8 mouse cellular contexts compared by ENCODE assay signal in the genomic region with DNA sequence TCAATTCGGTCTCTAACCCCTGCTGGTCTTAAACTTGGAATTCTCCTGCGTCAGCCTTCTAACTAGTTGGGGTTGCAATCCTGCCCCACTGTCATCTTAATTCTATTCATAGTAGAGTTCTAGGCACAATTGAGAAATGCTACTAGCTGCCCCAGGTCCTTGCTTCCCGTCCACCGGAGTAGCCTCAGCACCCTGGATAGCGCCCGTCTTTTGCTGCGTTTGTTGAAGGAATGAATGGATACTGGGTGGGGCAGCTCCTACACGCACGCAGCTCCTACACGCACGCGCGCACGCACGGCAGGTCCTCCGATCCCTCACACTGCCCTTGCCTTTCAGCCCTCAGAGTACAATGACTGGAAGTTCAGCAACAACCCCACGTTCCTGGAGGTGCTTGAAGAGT. TPM values are rescaled to one million over a fixed set of nuclear protein-coding genes. Genes with fewer than 3 reads are reported as not detected.
A peak's percentile ranks its signal among the peaks of the same experiment; 100 is the strongest.
DNase-seq lines count a peak whose midpoint lies in the region; ATAC-seq and TF ChIP-seq lines count a peak whose summit lies in the region.

No protein-coding gene starts in this region.

- WGBS in forebrain, postnatal 0 days = 9% methylated on average over 17 of the region's 17 CpGs
- 6% methylated on average over 17 of the region's 17 CpGs for WGBS in liver, embryonic 14.5 days (ENCODE audit: insufficient replicate concordance)
- WGBS in stomach, embryonic 16.5 days = 8% methylated on average over 17 of the region's 17 CpGs
- WGBS in cerebellum, adult 2 months = 8% methylated on average over 17 of the region's 17 CpGs

- peaks cover 12% of the 10 kb centered on the region; the same call in 1 of the 2 replicates for H3K4me1 ChIP-seq in megakaryocyte, embryonic 14.5 days
- H3K4me1 ChIP-seq in forebrain, postnatal 0 days (ENCODE audit: insufficient read depth) = no peaks in the 10 kb centered on the region
- no peaks in the 10 kb centered on the region for H3K4me1 ChIP-seq in liver, embryonic 14.5 days (replicated peaks; ENCODE audit: control insufficient read depth in 2 of 2, insufficient read depth in 2 of 2, low read length in 1 of 2)
- H3K4me1 ChIP-seq in stomach, embryonic 16.5 days (ENCODE audit: control insufficient read depth, insufficient read depth, low read length) = no peaks in the 10 kb centered on the region
- no peaks in the 10 kb centered on the region for H3K4me1 ChIP-seq in cerebellum, adult 2 months (ENCODE audit: control insufficient read depth, insufficient read depth, low read length)

- no peak for TF ChIP-seq POLR2A in cerebellum, adult 2 months (IDR thresholded peaks at IDR 0.05; ENCODE audit: borderline replicate concordance, insufficient read depth, low read length)

- no peak for TF ChIP-seq EP300 in liver, embryonic 14.5 days (IDR thresholded peaks at IDR 0.05; ENCODE audit: low read depth)

- TF ChIP-seq CTCF in forebrain, postnatal 0 days (IDR thresholded peaks at IDR 0.05; ENCODE audit: low read depth) = no peak
- no peak for TF ChIP-seq CTCF in liver, embryonic 14.5 days (IDR thresholded peaks at IDR 0.05; ENCODE audit: low read depth)
- no peak for TF ChIP-seq CTCF in cerebellum, adult 2 months (IDR thresholded peaks at IDR 0.05; ENCODE audit: borderline replicate concordance, insufficient read depth, low read depth, low read length)

- no peak for ATAC-seq in megakaryocyte, adult 5-6 weeks (ENCODE audit: poor library complexity, severe bottlenecking)
- ATAC-seq in forebrain, postnatal 0 days = no peak
- no peak for ATAC-seq in liver, embryonic 14.5 days (ENCODE audit: insufficient read depth)
- ATAC-seq in stomach, embryonic 16.5 days (ENCODE audit: insufficient read depth, low FRiP score) = no peak

- H3K27me3 ChIP-seq in megakaryocyte, embryonic 14.5 days (replicated peaks) = peaks cover 89% of the 10 kb centered on the region
- H3K27me3 ChIP-seq in forebrain, postnatal 0 days (ENCODE audit: insufficient read depth, low read length) = peaks cover 7% of the 10 kb centered on the region
- H3K27me3 ChIP-seq in liver, embryonic 14.5 days (ENCODE audit: control insufficient read depth, insufficient read depth, low read length) = peaks cover 8% of the 10 kb centered on the region
- H3K27me3 ChIP-seq in stomach, embryonic 16.5 days (ENCODE audit: control insufficient read depth, insufficient read depth, low read length) = 0 out of 2 replicates have a peak, but pooled peaks cover 5% of the 10 kb centered on the region
- no peaks in the 10 kb centered on the region; the same call in 1 of the 2 replicates for H3K27me3 ChIP-seq in cerebellum, adult 2 months (ENCODE audit: control insufficient read depth, insufficient read depth, low read length)

- no peaks in the 10 kb centered on the region for H3K36me3 ChIP-seq in megakaryocyte, embryonic 14.5 days (replicated peaks; ENCODE audit: low read length)
- H3K36me3 ChIP-seq in forebrain, postnatal 0 days (ENCODE audit: insufficient read depth) = no peaks in the 10 kb centered on the region
- no peaks in the 10 kb centered on the region for H3K36me3 ChIP-seq in liver, embryonic 14.5 days (replicated peaks; ENCODE audit: control insufficient read depth, insufficient read depth, low read depth)
- H3K36me3 ChIP-seq in stomach, embryonic 16.5 days (ENCODE audit: control insufficient read depth, insufficient read depth, low read length) = no peaks in the 10 kb centered on the region

- peak; percentile 86 for DNase-seq in adrenal gland, postnatal 14 days
- peak; percentile 12 for DNase-seq in forebrain, postnatal 0 days
- peak in 2 of 3 experiments; percentile 15 to 22 for DNase-seq in liver, embryonic 14.5 days (ENCODE audit: low read depth in 3 of 3, low spot score in 3 of 3)
- DNase-seq in cerebellum, adult 2 months = no peak
- DNase-seq in cerebellum, postnatal 14 days = no peak

- peak overlapping the region; percentile 77 for H3K4me3 ChIP-seq in megakaryocyte, embryonic 14.5 days (replicated peaks)
- peak overlapping the region; percentile 24 for H3K4me3 ChIP-seq in forebrain, postnatal 0 days (ENCODE audit: low read depth, low read length)
- H3K4me3 ChIP-seq in liver, embryonic 14.5 days (ENCODE audit: insufficient read depth in 1 of 2, low read depth in 2 of 2, low read length in 2 of 2) = no peak overlapping the region
- no peak overlapping the region for H3K4me3 ChIP-seq in stomach, embryonic 16.5 days (replicated peaks; ENCODE audit: low read length)
- no peak overlapping the region for H3K4me3 ChIP-seq in cerebellum, adult 2 months (replicated peaks; ENCODE audit: insufficient read depth, low read depth, low read length)

- H3K27ac ChIP-seq in forebrain, postnatal 0 days (ENCODE audit: low read depth, low read length) = no peak overlapping the region
- no peak overlapping the region for H3K27ac ChIP-seq in liver, embryonic 14.5 days
- H3K27ac ChIP-seq in stomach, embryonic 16.5 days (ENCODE audit: low read length) = no peak overlapping the region
- no peak overlapping the region for H3K27ac ChIP-seq in cerebellum, adult 2 months (ENCODE audit: insufficient read depth, low read length)

- H3K4me2 ChIP-seq in forebrain, postnatal 0 days (ENCODE audit: low read depth) = peak overlapping the region; percentile 44
- no peak overlapping the region for H3K4me2 ChIP-seq in liver, embryonic 14.5 days (ENCODE audit: low read depth)
- H3K4me2 ChIP-seq in stomach, embryonic 16.5 days (ENCODE audit: low read depth, low read length) = peak overlapping the region; percentile 20; the same call in 1 of the 2 replicates

- no peaks in the 10 kb centered on the region for H3K9me3 ChIP-seq in megakaryocyte, embryonic 14.5 days
- H3K9me3 ChIP-seq in forebrain, postnatal 0 days (ENCODE audit: low read length) = no peaks in the 10 kb centered on the region
- H3K9me3 ChIP-seq in liver, embryonic 14.5 days (ENCODE audit: control insufficient read depth, low read length) = no peaks in the 10 kb centered on the region
- no peaks in the 10 kb centered on the region for H3K9me3 ChIP-seq in stomach, embryonic 16.5 days (replicated peaks; ENCODE audit: control insufficient read depth, low read length)

- no peak overlapping the region for H3K9ac ChIP-seq in forebrain, postnatal 0 days
- no peak overlapping the region for H3K9ac ChIP-seq in liver, embryonic 14.5 days (replicated peaks)
- H3K9ac ChIP-seq in stomach, embryonic 16.5 days (ENCODE audit: low read length) = no peak overlapping the region

RNA-seq across cellular contexts. Expression of gene Nos2, which starts 31.9 kb away (rescaled TPM):
- 0.06 TPM in 1 of 2 replicates, not detected in the other for polyA plus RNA-seq in megakaryocyte, embryonic 14.5 days (2012; ENCODE audit: insufficient read depth, low replicate concordance)
- total RNA-seq in megakaryocyte, adult 5-6 weeks (2015) = not detected in 2 replicates
- not detected in 2 replicates for total RNA-seq in megakaryocyte, adult 5-6 weeks (2017)
- total RNA-seq in adrenal gland, postnatal 14 days (2021) = 2.8 and 4.1 TPM in 2 replicates
- 0.24 and 0.62 TPM in 2 replicates for total RNA-seq in forebrain, postnatal 0 days (2014; rRNA removed)
- 0.34 and 0.51 TPM in 2 replicates for polyA plus RNA-seq in forebrain, postnatal 0 days (2015; fragmentation: Nextera tagmentation; extraction: Ambion mirVana)
- polyA plus RNA-seq in liver, embryonic 14.5 days (2012; rRNA removed) = 0.02 TPM in 2 replicates
- 0.04 TPM in 1 of 2 replicates, not detected in the other for polyA plus RNA-seq in liver, embryonic 14.5 days (2014; fragmentation: Nextera tagmentation; extraction: Ambion mirVana)
- 1.3 and 1.6 TPM in 2 replicates for polyA plus RNA-seq in stomach, embryonic 16.5 days (2015; fragmentation: Nextera tagmentation; extraction: Ambion mirVana)
- 0.63 and 0.65 TPM in 2 replicates for polyA plus RNA-seq in cerebellum, adult 2 months (2012; rRNA removed)

RNA-seq across cellular contexts. Expression of gene Lgals9, which starts 32.3 kb away (rescaled TPM):
- polyA plus RNA-seq in megakaryocyte, embryonic 14.5 days (2012; ENCODE audit: insufficient read depth, low replicate concordance) = 29.7 and 38.1 TPM in 2 replicates
- total RNA-seq in megakaryocyte, adult 5-6 weeks (2015) = 218 and 231 TPM in 2 replicates
- total RNA-seq in megakaryocyte, adult 5-6 weeks (2017) = 40.4 and 48.1 TPM in 2 replicates
- 39.8 and 79.2 TPM in 2 replicates for total RNA-seq in adrenal gland, postnatal 14 days (2021)
- 8.6 and 13.9 TPM in 2 replicates for total RNA-seq in forebrain, postnatal 0 days (2014; rRNA removed)
- 20.5 and 21.7 TPM in 2 replicates for polyA plus RNA-seq in forebrain, postnatal 0 days (2015; fragmentation: Nextera tagmentation; extraction: Ambion mirVana)
- 58.5 and 70.8 TPM in 2 replicates for polyA plus RNA-seq in liver, embryonic 14.5 days (2012; rRNA removed)
- 93.6 and 94.6 TPM in 2 replicates for polyA plus RNA-seq in liver, embryonic 14.5 days (2014; fragmentation: Nextera tagmentation; extraction: Ambion mirVana)
- polyA plus RNA-seq in stomach, embryonic 16.5 days (2015; fragmentation: Nextera tagmentation; extraction: Ambion mirVana) = 84.2 and 104 TPM in 2 replicates
- polyA plus RNA-seq in cerebellum, adult 2 months (2012; rRNA removed) = 8.7 and 9.2 TPM in 2 replicates

Comparison
In these comparisons a context has a peak if more than half of its experiments do, and no peak if none do; other contexts are left out.
1. H3K4me3 ChIP-seq: peak in megakaryocyte, embryonic 14.5 days (single experiment) and forebrain, postnatal 0 days (single experiment); none in liver, embryonic 14.5 days (0 of 2), stomach, embryonic 16.5 days (single experiment) and cerebellum, adult 2 months (single experiment).
2. DNase-seq: peak in adrenal gland, postnatal 14 days (single experiment), forebrain, postnatal 0 days (single experiment) and liver, embryonic 14.5 days (2 of 3); none in cerebellum, adult 2 months (0 of 2) and cerebellum, postnatal 14 days (0 of 2).